Mouse (Mus musculus) liver, embryonic 12.5 days (tissue): ENCODE data around the gene Hsd17b7. TPM values are rescaled to one million over a fixed set of nuclear protein-coding genes. Genes with fewer than 3 reads are reported as not detected.

Experiments used
- ATAC-seq: fragments of 200-750 bp; cut with Nextera tagmentation; 2 replicates; pipeline ENCODE4 v1.8.0; 2017; ENCODE audit warnings: moderate number of reproducible peaks, mild to moderate bottlenecking, moderate library complexity
- H3K27ac ChIP-seq: fragments of 300-500 bp; sonication (generic); 2 replicates; pipeline ENCODE4 v1.5.1; 2016; ENCODE audit warnings: mild to moderate bottlenecking
- H3K27me3 ChIP-seq: fragments of 300-500 bp; sonication (generic); replicated peaks from 2 replicates; pipeline ENCODE4 v1.6.1; 2016; ENCODE audit warnings: mild to moderate bottlenecking, moderate library complexity
- H3K36me3 ChIP-seq: fragments of 300-500 bp; sonication (generic); 2 replicates; pipeline ENCODE4 v1.6.1; 2016; ENCODE audit warnings: mild to moderate bottlenecking, moderate library complexity
- H3K4me1 ChIP-seq: fragments of 300-500 bp; sonication (generic); 2 replicates; pipeline ENCODE4 v1.6.1; 2016
- H3K4me2 ChIP-seq: fragments of 300-500 bp; sonication (generic); 2 replicates; pipeline ENCODE4 v1.6.1; 2016; ENCODE audit warnings: mild to moderate bottlenecking, moderate library complexity
- H3K4me3 ChIP-seq: fragments of 300-500 bp; sonication (generic); 2 replicates; pipeline ENCODE4 v1.5.1; 2016; ENCODE audit warnings: mild to moderate bottlenecking, moderate library complexity
- H3K9ac ChIP-seq: fragments of 300-500 bp; sonication (generic); 2 replicates; pipeline ENCODE4 v1.6.1; 2016; ENCODE audit warnings: mild to moderate bottlenecking, moderate library complexity
- H3K9me3 ChIP-seq: fragments of 300-500 bp; sonication (generic); replicated peaks from 2 replicates; pipeline ENCODE4 v1.6.1; 2016; ENCODE audit warnings: mild to moderate bottlenecking, moderate library complexity
- WGBS: fragments of 180-500 bp; shearing (Covaris S2); methylation state at CpG from one replicate; pipeline ENCODE4 v1.1.7; 2016; ENCODE audit not compliant: insufficient replicate concordance; 5-methylcytosine and 5-hydroxymethylcytosine counted together
- polyA plus RNA-seq: library from polyadenylated mRNA; unstranded; fragments of >200 nt; fragmentation: Nextera tagmentation; extraction: Ambion mirVana; gene quantifications from 2 replicates; pipeline ENCODE4 v1.2.1, GENCODE M21; 2016

Gene Hsd17b7
- polyA plus RNA-seq, 1 experiment from 2014 or later: 14.4 TPM

- Histone ChIP-seq H3K4me3 (peak overlapping the region; percentile 62), H3K9me3 (no peaks in the 10 kb centered on the region), H3K27me3 (no peaks in the 10 kb centered on the region), H3K9ac (peak overlapping the region; percentile 59), H3K4me2 (peak overlapping the region; percentile 82), H3K27ac (peak overlapping the region; percentile 63), H3K4me1 (peaks cover 22% of the 10 kb centered on the region), H3K36me3 (peaks cover 19% of the 10 kb centered on the region)
- ATAC-seq: peak; percentile 46
- WGBS: 2% methylated on average over 9 of the region's 9 CpGs
Measured at GRCm38 (mm10) chr1:169969516-169969886, 460 bp upstream of the Hsd17b7 start.

GRCm38 (mm10) chr1:169953106-169953505, 15.9 kb downstream of the Hsd17b7 start:
- no peak overlapping the region for H3K4me3 ChIP-seq
- no peak overlapping the region for H3K4me2 ChIP-seq
- H3K27ac ChIP-seq: no peak overlapping the region
- ATAC-seq: no peak
- no peak overlapping the region for H3K9ac ChIP-seq
- H3K4me1 ChIP-seq: no peaks in the 10 kb centered on the region
- H3K36me3 ChIP-seq: peaks cover 55% of the 10 kb centered on the region
- 92% methylated on average over 10 of the region's 10 CpGs for WGBS
- no peaks in the 10 kb centered on the region for H3K27me3 ChIP-seq
- no peaks in the 10 kb centered on the region for H3K9me3 ChIP-seq

- Histone ChIP-seq H3K9ac (no peak overlapping the region), H3K9me3 (no peaks in the 10 kb centered on the region), H3K27me3 (no peaks in the 10 kb centered on the region), H3K27ac (no peak overlapping the region), H3K4me1 (no peaks in the 10 kb centered on the region), H3K4me3 (no peak overlapping the region), H3K36me3 (peaks cover 50% of the 10 kb centered on the region), H3K4me2 (no peak overlapping the region)
- WGBS: 84% methylated on average over 10 of the region's 10 CpGs
- ATAC-seq: no peak
Measured at GRCm38 (mm10) chr1:169952636-169953035, 16.4 kb downstream of the Hsd17b7 start.

GRCm38 (mm10) chr1:169951561-169951960, 17.5 kb downstream of the Hsd17b7 start:
- Histone ChIP-seq H3K27me3 (no peaks in the 10 kb centered on the region), H3K9me3 (no peaks in the 10 kb centered on the region), H3K27ac (no peak overlapping the region), H3K9ac (no peak overlapping the region), H3K4me3 (no peak overlapping the region), H3K36me3 (peaks cover 44% of the 10 kb centered on the region), H3K4me2 (no peak overlapping the region), H3K4me1 (no peaks in the 10 kb centered on the region)
- WGBS: 84% methylated on average over 6 of the region's 6 CpGs
- ATAC-seq: no peak

- no peaks in the 10 kb centered on the region for H3K9me3 ChIP-seq
- 70% methylated on average over 4 of the region's 4 CpGs for WGBS
- H3K27ac ChIP-seq: no peak overlapping the region
- peaks cover 35% of the 10 kb centered on the region for H3K36me3 ChIP-seq
- H3K4me3 ChIP-seq: no peak overlapping the region
- H3K4me1 ChIP-seq: no peaks in the 10 kb centered on the region
- ATAC-seq: no peak
- H3K9ac ChIP-seq: no peak overlapping the region
- no peak overlapping the region for H3K4me2 ChIP-seq
- H3K27me3 ChIP-seq: no peaks in the 10 kb centered on the region
Measured at GRCm38 (mm10) chr1:169950651-169951050, 18.4 kb downstream of the Hsd17b7 start.

- H3K4me2 ChIP-seq: no peak overlapping the region
- no peaks in the 10 kb centered on the region for H3K27me3 ChIP-seq
- peaks cover 28% of the 10 kb centered on the region for H3K36me3 ChIP-seq
- no peak overlapping the region for H3K27ac ChIP-seq
- H3K4me3 ChIP-seq: no peak overlapping the region
- no peak for ATAC-seq
- H3K4me1 ChIP-seq: no peaks in the 10 kb centered on the region
- H3K9ac ChIP-seq: no peak overlapping the region
- no peaks in the 10 kb centered on the region for H3K9me3 ChIP-seq
- WGBS: 65% methylated on average over 7 of the region's 7 CpGs
Measured at GRCm38 (mm10) chr1:169949981-169950380, 19.1 kb downstream of the Hsd17b7 start.

GRCm38 (mm10) chr1:169948866-169949265, 20.2 kb downstream of the Hsd17b7 start:
- Histone ChIP-seq H3K36me3 (peaks cover 19% of the 10 kb centered on the region), H3K4me3 (no peak overlapping the region), H3K4me1 (no peaks in the 10 kb centered on the region), H3K27ac (no peak overlapping the region), H3K4me2 (no peak overlapping the region), H3K27me3 (no peaks in the 10 kb centered on the region), H3K9ac (no peak overlapping the region), H3K9me3 (no peaks in the 10 kb centered on the region)
- ATAC-seq: no peak
- 77% methylated on average over 7 of the region's 7 CpGs for WGBS

GRCm38 (mm10) chr1:169948280-169948679, 20.8 kb downstream of the Hsd17b7 start:
- WGBS: 72% methylated on average over 7 of the region's 7 CpGs

GRCm38 (mm10) chr1:169947654-169948053, 21.4 kb downstream of the Hsd17b7 start:
- no peaks in the 10 kb centered on the region for H3K9me3 ChIP-seq
- H3K4me1 ChIP-seq: no peaks in the 10 kb centered on the region
- H3K9ac ChIP-seq: no peak overlapping the region
- no peak overlapping the region for H3K4me2 ChIP-seq
- no peaks in the 10 kb centered on the region for H3K27me3 ChIP-seq
- no peak for ATAC-seq
- WGBS: 48% methylated on average over 6 of the region's 6 CpGs
- H3K27ac ChIP-seq: no peak overlapping the region
- peaks cover 12% of the 10 kb centered on the region for H3K36me3 ChIP-seq
- H3K4me3 ChIP-seq: no peak overlapping the region

More at GRCm38 (mm10) chr1:169948280-169948679, 20.8 kb downstream of the Hsd17b7 start:
- no peak for ATAC-seq
- Histone ChIP-seq H3K4me2 (no peak overlapping the region), H3K36me3 (peaks cover 18% of the 10 kb centered on the region), H3K27me3 (no peaks in the 10 kb centered on the region), H3K9ac (no peak overlapping the region), H3K4me1 (no peaks in the 10 kb centered on the region), H3K4me3 (no peak overlapping the region), H3K27ac (no peak overlapping the region), H3K9me3 (no peaks in the 10 kb centered on the region)

GRCm38 (mm10) chr1:169946004-169946403, 23.0 kb downstream of the Hsd17b7 start:
- no peaks in the 10 kb centered on the region for H3K4me1 ChIP-seq
- no peak overlapping the region for H3K27ac ChIP-seq
- H3K36me3 ChIP-seq: peaks cover 3% of the 10 kb centered on the region; the same call in 1 of the 2 replicates
- no peaks in the 10 kb centered on the region for H3K9me3 ChIP-seq
- 42% methylated on average over 3 of the region's 3 CpGs for WGBS
- no peak for ATAC-seq
- H3K4me2 ChIP-seq: no peak overlapping the region
- H3K9ac ChIP-seq: no peak overlapping the region
- no peaks in the 10 kb centered on the region for H3K27me3 ChIP-seq
- H3K4me3 ChIP-seq: no peak overlapping the region

- Histone ChIP-seq H3K4me1 (no peaks in the 10 kb centered on the region), H3K4me3 (no peak overlapping the region), H3K36me3 (no peaks in the 10 kb centered on the region), H3K9ac (no peak overlapping the region), H3K27ac (no peak overlapping the region), H3K27me3 (no peaks in the 10 kb centered on the region), H3K9me3 (no peaks in the 10 kb centered on the region), H3K4me2 (no peak overlapping the region)
- ATAC-seq: no peak
- 5% methylated on average over 2 of the region's 2 CpGs for WGBS
Measured at GRCm38 (mm10) chr1:169939345-169939744, 29.7 kb downstream of the Hsd17b7 start.

GRCm38 (mm10) chr1:169934005-169934725, 34.9 kb downstream of the Hsd17b7 start:
- Histone ChIP-seq H3K9ac (no peak overlapping the region), H3K4me2 (no peak overlapping the region), H3K27ac (no peak overlapping the region), H3K27me3 (no peaks in the 10 kb centered on the region), H3K4me3 (no peak overlapping the region), H3K4me1 (no peaks in the 10 kb centered on the region), H3K36me3 (no peaks in the 10 kb centered on the region), H3K9me3 (no peaks in the 10 kb centered on the region)
- WGBS: 45% methylated on average over 16 of the region's 16 CpGs
- ATAC-seq: no peak
